Mouse (Mus musculus): ENCODE data around the gene Gm20822. TPM values are rescaled to one million over a fixed set of nuclear protein-coding genes. Genes with fewer than 3 reads are reported as not detected.
"Not testable (repeated sequence)": the region's sequence is repeated elsewhere in the genome, so short reads cannot be mapped to it uniquely, and the experiment has no call there.

The Gm20822 gene
- not detected in 2 replicates for polyA plus RNA-seq (2016; fragmentation: Nextera tagmentation; extraction: Ambion mirVana)

DNA sequence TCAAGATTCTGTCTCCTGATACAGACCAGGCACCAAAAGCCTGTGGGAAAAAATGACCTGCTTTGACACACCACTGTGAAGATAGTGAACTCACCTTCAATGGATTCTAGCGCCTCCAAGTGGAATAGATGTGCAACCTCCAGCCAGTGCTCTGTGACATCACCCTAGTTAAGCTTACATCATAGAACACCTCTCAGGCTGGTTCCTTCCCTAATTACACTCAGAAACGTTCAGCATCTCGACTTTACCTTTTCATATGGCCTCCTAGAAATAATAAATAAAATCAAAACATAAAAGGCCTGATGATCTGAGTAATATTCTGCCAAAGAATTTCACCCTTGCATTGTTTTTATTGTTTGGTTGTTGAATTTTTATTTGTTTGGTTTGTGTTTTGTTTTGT lies at the start of gene Gm20822:
TSS of gene Gm20822 (minus strand) at position 101 of the 400 bp plus-strand sequence.
- no CpG with 5 or more reads among the region's 3 CpGs for WGBS
- not testable (repeated sequence) for ATAC-seq (ENCODE audit: insufficient number of reproducible peaks, insufficient read depth, low FRiP score, low TSS enrichment); H3K4me3 ChIP-seq; H3K9me3 ChIP-seq; H3K36me3 ChIP-seq; H3K9ac ChIP-seq; H3K27me3 ChIP-seq; H3K4me2 ChIP-seq (replicated peaks); H3K4me1 ChIP-seq; H3K27ac ChIP-seq

All from embryonic facial prominence, embryonic 12.5 days (tissue).